Mouse (Mus musculus) stomach, embryonic 15.5 days (tissue): ENCODE measurements around the gene Slc37a3. TPM values are rescaled to one million over a fixed set of nuclear protein-coding genes. Genes with fewer than 3 reads are reported as not detected.

Experiments
- ATAC-seq: fragments of 200-750 bp; cut with Nextera tagmentation; 2 replicates; pipeline ENCODE4 v1.8.0; 2017; ENCODE audit warnings: low read depth, moderate number of reproducible peaks, moderate TSS enrichment; ENCODE audit not compliant: insufficient read depth, low FRiP score
- H3K27ac ChIP-seq: fragments of 300-500 bp; sonication (generic); 2 replicates; pipeline ENCODE4 v1.5.1; 2015; ENCODE audit warnings: mild to moderate bottlenecking, inconsistent platforms
- H3K27me3 ChIP-seq: fragments of 300-500 bp; sonication (generic); replicated peaks from 2 replicates; pipeline ENCODE4 v1.6.1; 2015; ENCODE audit warnings: inconsistent platforms
- H3K36me3 ChIP-seq: fragments of 300-500 bp; sonication (generic); 2 replicates; pipeline ENCODE4 v1.6.1; 2015; ENCODE audit warnings: inconsistent platforms
- H3K4me1 ChIP-seq: fragments of 300-500 bp; sonication (generic); 2 replicates; pipeline ENCODE4 v1.6.1; 2015; ENCODE audit warnings: inconsistent platforms
- H3K4me2 ChIP-seq: fragments of 300-500 bp; sonication (generic); 2 replicates; pipeline ENCODE4 v1.6.1; 2015; ENCODE audit warnings: mild to moderate bottlenecking, inconsistent platforms
- H3K4me3 ChIP-seq: fragments of 300-500 bp; sonication (generic); replicated peaks from 2 replicates; pipeline ENCODE4 v1.5.1; 2015; ENCODE audit warnings: inconsistent platforms
- H3K9ac ChIP-seq: fragments of 300-500 bp; sonication (generic); 2 replicates; pipeline ENCODE4 v1.6.1; 2015; ENCODE audit warnings: inconsistent platforms
- H3K9me3 ChIP-seq: fragments of 300-500 bp; sonication (generic); 2 replicates; pipeline ENCODE4 v1.6.1; 2016; ENCODE audit warnings: inconsistent platforms
- WGBS: fragments of 180-500 bp; shearing (Covaris S2); methylation state at CpG from one replicate; pipeline ENCODE4 v1.1.7; 2015; 5-methylcytosine and 5-hydroxymethylcytosine counted together
- polyA plus RNA-seq: library from polyadenylated mRNA; unstranded; fragments of >200 nt; fragmentation: Nextera tagmentation; extraction: Ambion mirVana; gene quantifications from 2 replicates; pipeline ENCODE4 v1.2.1, GENCODE M21; 2015

Slc37a3 gene
- polyA plus RNA-seq, 1 experiment from 2014 or later = 36.9 TPM

DNA sequence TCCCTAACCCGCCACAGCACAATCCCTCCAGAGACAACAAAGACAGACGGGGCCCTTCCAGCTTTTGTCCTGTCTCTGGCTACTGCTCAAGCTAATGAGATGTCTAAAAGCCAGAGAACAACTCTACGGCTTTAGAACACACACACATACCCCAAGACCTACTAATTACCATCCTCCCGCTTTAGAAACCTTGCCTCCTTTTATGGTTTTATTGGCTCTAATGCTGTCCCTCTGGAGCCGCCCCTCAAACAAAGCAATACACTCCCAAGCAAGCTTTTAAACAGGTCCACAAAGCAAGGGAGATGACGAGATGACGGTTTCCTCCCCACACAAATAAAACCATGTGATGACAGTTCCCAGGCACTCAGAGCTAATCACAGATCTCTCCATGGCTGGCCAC is 32.0 kb downstream of the Slc37a3 start:
- no peaks in the 10 kb centered on the region for H3K4me1 ChIP-seq
- H3K27me3 ChIP-seq = no peaks in the 10 kb centered on the region
- H3K27ac ChIP-seq = no peak overlapping the region
- H3K36me3 ChIP-seq = peaks cover 25% of the 10 kb centered on the region
- H3K4me2 ChIP-seq = no peak overlapping the region
- no peak overlapping the region for H3K4me3 ChIP-seq
- no peak for ATAC-seq
- H3K9me3 ChIP-seq = no peaks in the 10 kb centered on the region
- WGBS = 73% methylated on average over 7 of the region's 7 CpGs
- no peak overlapping the region for H3K9ac ChIP-seq

DNA sequence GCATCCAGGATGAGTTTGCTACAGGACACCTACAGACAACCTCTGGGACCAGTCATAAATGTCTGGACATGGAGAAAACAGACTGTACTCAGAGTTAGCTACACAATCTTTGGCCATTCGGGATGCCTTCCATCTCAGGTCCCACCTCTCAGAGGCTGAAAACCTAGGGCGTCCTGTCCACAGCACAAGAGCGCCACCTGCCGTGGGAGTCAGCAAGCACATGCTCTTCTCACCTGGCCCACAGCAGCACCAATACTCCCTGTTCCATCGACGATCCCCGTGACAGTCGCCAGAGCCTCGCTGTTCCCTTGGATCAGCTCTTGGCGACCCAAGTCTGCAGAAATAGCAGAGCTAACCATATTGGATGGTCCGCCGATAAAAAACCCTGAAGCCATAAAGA is 33.5 kb downstream of the Slc37a3 start:
- no peak for ATAC-seq
- Histone ChIP-seq H3K9ac (no peak overlapping the region), H3K27me3 (no peaks in the 10 kb centered on the region), H3K4me3 (no peak overlapping the region), H3K9me3 (no peaks in the 10 kb centered on the region), H3K27ac (no peak overlapping the region), H3K4me2 (no peak overlapping the region), H3K4me1 (no peaks in the 10 kb centered on the region), H3K36me3 (peaks cover 18% of the 10 kb centered on the region)
- 18% methylated on average over 12 of the region's 12 CpGs for WGBS

DNA sequence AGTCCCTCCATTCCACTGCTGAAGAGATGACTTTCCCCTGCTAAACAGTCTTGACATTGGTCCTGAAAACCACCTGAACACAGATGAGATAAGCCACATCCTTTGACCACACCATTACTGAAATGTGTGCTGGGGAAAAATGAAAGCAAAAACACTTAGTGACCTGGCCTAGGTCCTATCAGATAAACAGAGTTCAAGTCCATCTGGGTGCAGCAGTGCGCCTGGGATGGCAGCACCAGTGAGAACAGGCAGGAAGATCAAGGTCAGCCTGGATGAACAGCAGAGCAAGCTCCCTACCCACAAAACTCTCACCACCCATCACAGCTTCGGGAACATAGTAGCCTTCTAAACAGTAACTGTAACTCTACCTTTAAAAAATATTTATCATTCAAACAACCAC is 35.7 kb downstream of the Slc37a3 start:
- Histone ChIP-seq H3K4me1 (no peaks in the 10 kb centered on the region), H3K27ac (no peak overlapping the region), H3K4me3 (no peak overlapping the region), H3K4me2 (no peak overlapping the region), H3K27me3 (no peaks in the 10 kb centered on the region), H3K36me3 (peaks cover 31% of the 10 kb centered on the region), H3K9me3 (no peaks in the 10 kb centered on the region), H3K9ac (no peak overlapping the region)
- 56% methylated on average over 2 of the region's 2 CpGs for WGBS
- ATAC-seq = no peak

DNA sequence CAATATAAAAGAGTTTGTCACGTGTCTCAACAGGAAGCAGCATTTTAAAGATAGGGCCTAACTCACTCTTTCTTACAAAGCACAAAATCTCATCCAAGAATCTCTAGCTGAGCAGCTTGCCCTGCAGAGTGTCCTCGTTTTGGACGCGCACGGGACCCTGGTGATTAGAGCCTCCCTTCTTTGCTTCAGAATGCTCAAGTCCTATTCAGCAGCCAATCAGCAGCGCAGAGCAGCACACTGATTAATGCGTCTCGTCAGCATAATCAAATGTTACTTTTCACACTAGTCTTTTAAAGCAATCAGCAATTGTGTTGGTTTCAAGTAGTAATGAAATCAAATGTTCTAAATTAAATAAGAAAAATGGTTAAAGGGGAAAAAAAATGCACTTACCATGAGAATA is 39.1 kb downstream of the Slc37a3 start:
- Histone ChIP-seq H3K27ac (no peak overlapping the region), H3K4me2 (no peak overlapping the region), H3K4me3 (no peak overlapping the region), H3K4me1 (no peaks in the 10 kb centered on the region), H3K9me3 (no peaks in the 10 kb centered on the region), H3K36me3 (peaks cover 32% of the 10 kb centered on the region), H3K9ac (no peak overlapping the region), H3K27me3 (no peaks in the 10 kb centered on the region)
- ATAC-seq = no peak
- 85% methylated on average over 8 of the region's 8 CpGs for WGBS

DNA sequence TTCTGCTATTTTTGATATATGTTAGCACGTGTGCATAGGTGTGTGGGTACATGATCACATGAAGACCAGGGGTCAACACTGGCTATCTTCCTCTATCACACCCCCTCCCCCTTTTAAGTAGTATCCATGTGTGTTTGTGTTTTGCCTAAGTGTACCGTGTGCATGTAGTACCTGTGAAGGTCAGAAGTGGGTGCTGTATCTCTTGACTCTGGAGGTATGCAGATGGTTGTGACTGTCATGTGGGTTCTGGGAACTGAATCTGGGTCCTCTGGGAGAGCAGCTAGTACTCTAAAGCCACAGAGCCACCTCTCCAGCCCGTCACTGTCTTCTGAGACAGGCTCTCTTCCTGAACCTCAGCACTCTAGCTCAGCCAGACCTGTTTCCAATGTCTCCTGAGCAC is 42.6 kb downstream of the Slc37a3 start:
- H3K36me3 ChIP-seq = peaks cover 27% of the 10 kb centered on the region
- ATAC-seq = no peak
- no peak overlapping the region for H3K4me3 ChIP-seq
- no peaks in the 10 kb centered on the region for H3K27me3 ChIP-seq
- no peak overlapping the region for H3K27ac ChIP-seq
- H3K9me3 ChIP-seq = no peaks in the 10 kb centered on the region
- no peaks in the 10 kb centered on the region for H3K4me1 ChIP-seq
- H3K4me2 ChIP-seq = no peak overlapping the region
- WGBS = 88% methylated on average over 3 of the region's 3 CpGs
- H3K9ac ChIP-seq = no peak overlapping the region

DNA sequence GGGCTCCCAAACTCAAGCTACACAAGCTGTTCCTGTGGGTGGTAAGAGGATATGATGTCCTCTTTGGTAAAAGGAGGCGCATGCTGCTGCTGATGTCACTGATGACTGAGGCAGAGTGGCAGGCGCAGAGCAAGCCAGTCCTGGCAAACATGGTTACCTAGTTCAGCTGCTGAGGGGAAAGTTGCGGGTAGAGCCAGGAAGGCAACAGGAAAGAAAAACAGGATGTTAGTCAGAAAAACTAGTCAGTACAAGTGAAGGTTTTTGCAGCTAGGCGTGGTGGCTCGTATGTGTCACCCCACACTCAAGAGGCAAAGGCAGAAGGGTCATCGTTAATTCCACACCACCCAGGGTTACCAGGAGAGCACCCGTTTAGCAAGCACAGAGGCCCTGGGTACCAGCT is 43.3 kb downstream of the Slc37a3 start:
- Histone ChIP-seq H3K27me3 (no peaks in the 10 kb centered on the region), H3K9me3 (no peaks in the 10 kb centered on the region), H3K4me1 (no peaks in the 10 kb centered on the region), H3K4me2 (no peak overlapping the region), H3K9ac (no peak overlapping the region), H3K36me3 (peaks cover 27% of the 10 kb centered on the region), H3K27ac (no peak overlapping the region), H3K4me3 (no peak overlapping the region)
- no peak for ATAC-seq
- WGBS = 80% methylated on average over 7 of the region's 7 CpGs

DNA sequence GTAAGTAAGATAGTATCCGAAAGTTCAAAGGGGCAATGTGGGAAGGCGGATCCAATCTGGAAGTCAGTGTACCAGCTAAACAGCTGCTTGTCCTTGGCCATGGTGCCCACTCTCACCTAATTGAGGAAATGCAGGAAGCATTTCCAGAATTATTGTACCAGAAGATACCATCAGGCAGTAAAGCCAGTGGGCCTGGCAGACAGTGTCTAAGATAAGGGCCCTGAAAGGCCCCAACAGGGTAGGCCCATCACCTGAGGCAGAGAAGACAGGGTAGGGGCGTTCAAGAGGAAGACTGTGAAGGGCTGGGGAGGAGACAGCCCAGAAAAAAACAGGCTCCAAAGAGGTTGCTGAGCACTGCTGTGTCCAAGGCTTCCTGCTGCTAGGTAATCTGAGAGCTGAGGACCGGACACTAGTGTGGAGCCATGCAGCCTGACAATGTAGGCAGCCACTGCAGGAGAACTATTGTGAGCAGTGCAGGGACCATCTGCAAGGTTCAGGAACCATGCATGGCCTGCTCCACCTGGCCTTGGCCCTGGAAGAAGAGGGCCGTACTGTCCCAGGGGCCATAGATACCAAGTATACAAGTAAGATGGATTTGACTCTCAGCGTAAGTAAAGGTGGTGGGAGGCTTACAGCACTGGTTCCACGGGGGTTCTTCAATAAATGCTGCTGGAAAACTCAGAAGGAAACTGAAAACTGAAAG is 45.3 kb downstream of the Slc37a3 start:
- no peak for ATAC-seq
- Histone ChIP-seq H3K27ac (no peak overlapping the region), H3K4me3 (no peak overlapping the region), H3K9me3 (no peaks in the 10 kb centered on the region), H3K9ac (no peak overlapping the region), H3K4me2 (no peak overlapping the region), H3K27me3 (no peaks in the 10 kb centered on the region), H3K36me3 (peaks cover 16% of the 10 kb centered on the region; the same call in 1 of the 2 replicates), H3K4me1 (no peaks in the 10 kb centered on the region)
- WGBS = 86% methylated on average over 7 of the region's 7 CpGs

DNA sequence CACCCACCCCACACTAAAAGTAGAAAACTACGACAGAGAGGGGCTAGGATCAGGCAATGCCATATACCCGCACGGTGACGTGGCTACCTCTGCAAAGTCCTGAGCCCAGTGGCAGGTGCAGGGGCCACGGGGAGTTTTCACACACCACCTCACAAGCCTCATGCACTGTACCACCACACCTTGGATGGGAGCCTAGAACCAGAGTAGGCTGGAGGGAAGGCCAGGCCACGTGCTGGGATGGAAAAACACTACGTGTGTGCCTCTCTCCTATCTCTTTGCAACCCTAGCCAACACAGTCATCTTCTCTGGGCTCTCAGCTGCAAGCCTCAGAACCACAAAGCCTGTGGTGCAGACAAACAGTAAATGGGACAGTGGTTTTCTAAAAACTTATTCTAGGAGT is 46.5 kb downstream of the Slc37a3 start:
- WGBS = 88% methylated on average over 7 of the region's 7 CpGs
- Histone ChIP-seq H3K4me2 (no peak overlapping the region), H3K4me1 (no peaks in the 10 kb centered on the region), H3K27me3 (no peaks in the 10 kb centered on the region), H3K36me3 (peaks cover 10% of the 10 kb centered on the region; the same call in 1 of the 2 replicates), H3K9me3 (no peaks in the 10 kb centered on the region), H3K27ac (no peak overlapping the region), H3K9ac (no peak overlapping the region), H3K4me3 (no peak overlapping the region)
- no peak for ATAC-seq

DNA sequence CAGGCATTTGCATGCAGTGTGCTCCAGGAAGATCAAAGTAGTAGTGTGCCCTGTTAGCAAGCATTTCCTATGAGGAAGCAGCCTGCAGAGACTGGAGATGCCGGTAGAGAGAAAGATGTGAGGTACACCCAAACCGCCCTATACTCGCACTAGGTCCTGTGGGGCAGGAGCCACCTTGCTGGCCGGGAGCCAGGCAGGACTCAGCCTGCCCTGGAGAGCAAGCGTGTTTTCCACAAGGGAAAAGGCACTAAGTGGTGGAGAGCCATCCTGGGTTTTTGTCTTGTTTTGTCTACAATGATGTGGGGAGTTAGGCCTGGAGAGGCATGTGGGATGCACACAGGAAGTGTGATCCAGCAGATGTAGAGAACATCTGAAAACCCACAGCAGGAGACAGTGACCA is 57.2 kb downstream of the Slc37a3 start:
- no peak for ATAC-seq

DNA sequence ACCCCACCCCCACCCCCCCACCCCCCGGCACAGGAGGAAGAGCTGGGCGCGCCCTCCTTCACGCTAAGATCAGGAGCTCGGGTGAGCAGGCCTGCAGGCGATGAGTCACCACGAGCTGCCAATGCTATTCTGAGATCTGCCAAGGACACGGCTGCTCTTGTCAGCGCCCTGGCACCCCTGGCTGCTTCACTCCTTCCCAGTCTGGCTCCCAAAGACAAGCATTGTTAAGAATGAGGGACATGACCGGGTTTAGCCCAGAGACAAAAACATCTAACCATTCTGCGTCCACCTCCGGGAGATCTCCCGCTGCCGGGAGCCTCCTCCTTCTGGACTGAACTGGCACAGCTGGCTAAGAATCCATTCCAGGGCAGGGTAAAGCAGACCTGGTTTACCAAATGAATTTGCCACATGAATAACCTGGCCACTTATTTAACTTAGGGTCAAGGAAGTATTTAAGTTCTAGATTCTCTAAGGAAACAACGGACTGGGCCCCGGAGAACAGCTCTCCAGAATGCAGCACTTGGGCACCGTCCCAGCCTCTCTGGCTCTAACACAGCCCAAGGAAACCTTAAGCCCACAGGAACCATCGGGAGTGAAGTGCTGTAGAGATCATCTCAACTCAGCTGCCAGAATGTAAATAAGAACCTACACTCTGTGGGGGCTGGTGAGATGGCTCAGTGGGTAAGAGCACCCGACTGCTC is 58.3 kb downstream of the Slc37a3 start:
- peak overlapping the region; percentile 28; the same call in 1 of the 2 replicates for H3K27ac ChIP-seq
- 70% methylated on average over 15 of the region's 19 CpGs for whole genome bisulfite sequencing
- peak; percentile 63; the same call in 1 of the 2 replicates for ATAC-seq

More for the DNA sequence above, 57.2 kb downstream of the Slc37a3 start:
- no peak overlapping the region for H3K4me3 ChIP-seq
- H3K4me1 ChIP-seq = no peaks in the 10 kb centered on the region
- no peaks in the 10 kb centered on the region for H3K27me3 ChIP-seq
- H3K27ac ChIP-seq = no peak overlapping the region
- no peak overlapping the region for H3K4me2 ChIP-seq
- no peak overlapping the region for H3K9ac ChIP-seq
- WGBS = 80% methylated on average over 5 of the region's 5 CpGs
- no peaks in the 10 kb centered on the region for H3K9me3 ChIP-seq
- no peaks in the 10 kb centered on the region for H3K36me3 ChIP-seq

DNA sequence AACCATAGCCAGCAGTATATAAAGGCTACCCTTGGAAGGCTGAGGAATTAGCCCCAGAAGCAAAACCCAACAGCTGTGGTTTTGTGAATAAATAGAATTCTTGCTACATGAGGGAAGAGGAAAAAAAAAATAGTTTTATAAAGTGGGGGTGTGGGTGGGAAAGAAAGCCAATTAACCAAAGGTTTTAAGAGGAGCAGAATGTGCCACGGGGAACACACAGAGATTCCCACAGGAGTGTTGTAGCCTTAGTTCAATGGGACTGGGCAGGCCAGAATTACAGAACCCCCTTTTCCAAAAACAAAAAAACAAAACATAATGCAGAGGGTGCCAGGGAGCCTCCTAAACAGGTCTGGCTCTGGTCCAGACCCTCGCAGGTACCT is 58.9 kb downstream of the Slc37a3 start:
- Histone ChIP-seq H3K4me3 (no peak overlapping the region), H3K4me1 (no peaks in the 10 kb centered on the region), H3K9me3 (no peaks in the 10 kb centered on the region), H3K4me2 (no peak overlapping the region), H3K27me3 (no peaks in the 10 kb centered on the region), H3K27ac (no peak overlapping the region), H3K36me3 (no peaks in the 10 kb centered on the region), H3K9ac (no peak overlapping the region)
- WGBS = 85% methylated on average over 2 of the region's 2 CpGs
- ATAC-seq = no peak

More for the DNA sequence above, 58.3 kb downstream of the Slc37a3 start:
- no peaks in the 10 kb centered on the region for H3K27me3 ChIP-seq
- no peak overlapping the region for H3K4me2 ChIP-seq
- no peak overlapping the region for H3K9ac ChIP-seq
- no peak overlapping the region for H3K4me3 ChIP-seq
- no peaks in the 10 kb centered on the region for H3K36me3 ChIP-seq
- no peaks in the 10 kb centered on the region for H3K9me3 ChIP-seq
- no peaks in the 10 kb centered on the region for H3K4me1 ChIP-seq

DNA sequence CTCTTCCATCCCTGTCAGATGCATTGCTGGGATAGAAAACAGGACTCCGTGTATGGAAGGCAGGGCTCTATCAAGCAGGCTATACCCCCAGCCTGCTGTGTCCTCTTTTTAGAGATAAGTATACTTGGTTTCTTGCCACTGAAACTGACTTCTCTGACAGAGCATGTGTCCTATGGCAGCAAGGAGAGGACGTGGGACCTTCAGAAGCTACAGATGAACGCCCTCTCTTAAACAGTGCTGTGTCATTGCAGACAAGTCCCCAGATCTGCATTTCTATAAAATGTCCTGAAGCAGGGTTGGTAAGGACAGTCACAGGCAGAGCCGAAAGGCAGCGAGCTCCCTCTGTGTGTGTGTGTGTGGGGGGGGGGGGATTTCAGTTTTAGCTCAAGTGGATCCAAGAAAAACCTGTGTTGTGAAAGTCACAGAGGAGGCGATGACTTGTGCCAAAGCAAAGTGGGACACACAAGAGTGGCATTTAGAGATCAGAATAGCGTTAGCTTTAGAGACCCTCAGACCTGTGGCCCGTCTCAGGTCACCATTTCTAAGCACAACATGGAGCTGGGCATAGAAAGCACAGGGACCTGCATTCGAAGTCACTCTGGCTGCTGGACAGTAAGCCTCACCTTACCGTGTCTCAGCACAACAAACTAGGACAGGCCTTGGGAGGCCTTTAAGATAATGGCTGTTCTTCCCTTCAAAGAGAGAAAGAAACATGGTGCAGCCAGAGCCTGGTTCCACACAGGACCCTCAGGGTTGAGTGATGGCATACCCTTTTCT is 59.4 kb downstream of the Slc37a3 start:
- Histone ChIP-seq H3K4me3 (no peak overlapping the region), H3K9ac (no peak overlapping the region), H3K36me3 (no peaks in the 10 kb centered on the region), H3K9me3 (no peaks in the 10 kb centered on the region), H3K27ac (no peak overlapping the region), H3K4me1 (no peaks in the 10 kb centered on the region), H3K27me3 (no peaks in the 10 kb centered on the region), H3K4me2 (no peak overlapping the region)
- 74% methylated on average over 10 of the region's 10 CpGs for WGBS
- no peak for ATAC-seq
